Mouse (Mus musculus) liver, embryonic 13.5 days (tissue): ENCODE measurements around the gene Podxl. TPM values are rescaled to one million over a fixed set of nuclear protein-coding genes. Genes with fewer than 3 reads are reported as not detected.

Experiments used
- ATAC-seq: fragments of 200-750 bp; cut with Nextera tagmentation; 2 replicates; pipeline ENCODE4 v1.8.0; 2017; ENCODE audit warnings: low read depth, mild to moderate bottlenecking, moderate number of reproducible peaks, moderate library complexity
- DNase-seq: peaks from one replicate; pipeline ENCODE4 v3.0.0; 2022
- H3K27ac ChIP-seq: fragments of 300-500 bp; sonication (generic); 2 replicates; pipeline ENCODE4 v1.5.1; 2015; ENCODE audit warnings: moderate library complexity, mild to moderate bottlenecking, inconsistent platforms
- H3K27me3 ChIP-seq: fragments of 300-500 bp; sonication (generic); 2 replicates; pipeline ENCODE4 v1.6.1; 2015; ENCODE audit warnings: mild to moderate bottlenecking, inconsistent platforms
- H3K36me3 ChIP-seq: fragments of 300-500 bp; sonication (generic); 2 replicates; pipeline ENCODE4 v1.6.1; 2015; ENCODE audit warnings: mild to moderate bottlenecking, inconsistent platforms
- H3K4me1 ChIP-seq: fragments of 300-500 bp; sonication (generic); replicated peaks from 2 replicates; pipeline ENCODE4 v1.6.1; 2015; ENCODE audit warnings: inconsistent platforms
- H3K4me2 ChIP-seq: fragments of 300-500 bp; sonication (generic); 2 replicates; pipeline ENCODE4 v1.6.1; 2015; ENCODE audit warnings: inconsistent platforms, mild to moderate bottlenecking, moderate library complexity
- H3K4me3 ChIP-seq: fragments of 300-500 bp; sonication (generic); replicated peaks from 2 replicates; pipeline ENCODE4 v1.5.1; 2015; ENCODE audit warnings: mild to moderate bottlenecking, inconsistent platforms
- H3K9ac ChIP-seq: fragments of 300-500 bp; sonication (generic); 2 replicates; pipeline ENCODE4 v1.6.1; 2015; ENCODE audit warnings: mild to moderate bottlenecking, inconsistent platforms
- H3K9me3 ChIP-seq: fragments of 300-500 bp; sonication (generic); replicated peaks from 2 replicates; pipeline ENCODE4 v1.6.1; 2016; ENCODE audit warnings: inconsistent platforms
- WGBS: fragments of 180-500 bp; shearing (Covaris S2); methylation state at CpG from one replicate; pipeline ENCODE4 v1.1.7; 2015; ENCODE audit not compliant: insufficient replicate concordance; 5-methylcytosine and 5-hydroxymethylcytosine counted together
- polyA plus RNA-seq: library from polyadenylated mRNA; unstranded; fragments of >200 nt; fragmentation: Nextera tagmentation; extraction: Ambion mirVana; gene quantifications from 2 replicates; pipeline ENCODE4 v1.2.1, GENCODE M21; 2015

The Podxl gene
- polyA plus RNA-seq, 1 experiment from 2014 or later: 10.9 TPM

GRCm38 (mm10) chr6:31522478-31522877 is 41.3 kb downstream of the Podxl start:
- 81% methylated on average over 4 of the region's 4 CpGs for WGBS
- no peaks in the 10 kb centered on the region for H3K27me3 ChIP-seq
- DNase-seq (no peak), ATAC-seq (no peak)
- no peak overlapping the region for H3K27ac ChIP-seq
- H3K9ac ChIP-seq: no peak overlapping the region
- H3K4me2 ChIP-seq: no peak overlapping the region
- no peak overlapping the region for H3K4me3 ChIP-seq
- H3K4me1 ChIP-seq: peaks cover 32% of the 10 kb centered on the region
- H3K9me3 ChIP-seq: no peaks in the 10 kb centered on the region
- peaks cover 63% of the 10 kb centered on the region for H3K36me3 ChIP-seq

GRCm38 (mm10) chr6:31521491-31522355 is 42.1 kb downstream of the Podxl start:
- H3K27me3 ChIP-seq: no peaks in the 10 kb centered on the region
- ATAC-seq (no peak), DNase-seq (no peak)
- 79% methylated on average over 8 of the region's 8 CpGs for WGBS
- H3K27ac ChIP-seq: no peak overlapping the region
- no peak overlapping the region for H3K9ac ChIP-seq
- H3K4me2 ChIP-seq: no peak overlapping the region
- H3K9me3 ChIP-seq: no peaks in the 10 kb centered on the region
- H3K4me1 ChIP-seq: peaks cover 36% of the 10 kb centered on the region
- peaks cover 60% of the 10 kb centered on the region for H3K36me3 ChIP-seq
- no peak overlapping the region for H3K4me3 ChIP-seq

DNA sequence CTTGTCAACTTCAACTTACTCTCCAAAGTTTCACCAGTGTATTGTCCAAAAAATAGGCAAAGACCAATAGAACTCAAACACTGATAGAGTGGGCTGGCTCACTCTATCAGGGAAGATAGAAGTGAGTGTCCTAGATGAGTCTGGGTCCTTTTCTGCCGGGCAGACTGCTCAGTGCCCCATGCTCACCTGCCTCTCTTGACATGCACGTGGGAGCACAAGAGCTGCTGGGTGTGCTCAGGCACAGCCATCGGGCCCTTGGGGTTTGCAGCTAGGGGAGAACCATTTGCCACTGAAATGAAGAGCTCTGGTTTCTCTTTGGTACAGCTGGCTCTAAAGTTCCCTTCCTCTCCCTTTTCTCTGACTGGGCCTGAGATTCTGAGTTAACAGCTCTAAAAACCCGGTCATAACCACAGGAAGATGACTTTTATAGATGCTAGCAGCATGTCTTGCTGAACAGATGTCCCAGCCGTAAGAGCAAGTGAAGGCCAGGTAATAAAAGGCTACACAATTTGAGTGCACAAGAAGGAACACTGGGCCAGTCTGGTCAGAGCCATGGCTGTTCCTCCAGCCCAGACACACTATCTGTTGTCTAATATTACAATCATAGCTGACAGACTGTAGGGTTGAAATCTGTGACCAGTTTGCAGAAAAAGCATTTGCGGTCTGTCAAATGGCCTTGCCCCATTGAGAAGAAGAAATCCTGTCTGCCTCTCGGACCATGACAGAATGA is 43.1 kb downstream of the Podxl start:
- Histone ChIP-seq H3K4me1 (peaks cover 36% of the 10 kb centered on the region), H3K27ac (peak overlapping the region; percentile 35), H3K4me2 (no peak overlapping the region), H3K27me3 (no peaks in the 10 kb centered on the region), H3K9ac (no peak overlapping the region), H3K9me3 (no peaks in the 10 kb centered on the region), H3K36me3 (peaks cover 50% of the 10 kb centered on the region), H3K4me3 (no peak overlapping the region)
- WGBS: 79% methylated on average over 7 of the region's 7 CpGs
- no peak for DNase-seq
- ATAC-seq: no peak

DNA sequence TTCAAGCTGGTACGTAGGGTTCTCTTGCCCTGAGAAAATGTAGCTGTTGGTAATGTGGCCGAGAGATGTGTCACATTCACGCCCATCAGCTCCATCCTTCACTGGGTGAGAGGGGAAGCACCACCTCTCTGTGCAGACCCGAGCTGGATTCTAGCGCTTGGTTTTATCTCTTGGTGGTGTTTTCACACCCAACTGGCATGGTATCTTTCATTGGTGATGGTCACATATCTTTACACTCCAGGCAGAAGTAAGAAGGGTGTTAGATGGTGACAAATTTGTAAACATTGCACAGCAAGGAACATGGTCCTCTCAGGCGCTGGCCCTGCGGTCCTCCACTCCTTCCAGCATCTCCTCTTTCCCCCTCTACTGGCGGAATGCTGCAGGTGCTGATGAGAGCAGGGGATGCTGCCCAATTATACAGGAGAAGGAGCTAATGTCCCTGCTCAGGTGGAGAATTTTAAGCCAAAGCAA is 44.7 kb downstream of the Podxl start:
- Histone ChIP-seq H3K4me1 (peaks cover 36% of the 10 kb centered on the region), H3K36me3 (peaks cover 34% of the 10 kb centered on the region), H3K27me3 (no peaks in the 10 kb centered on the region), H3K27ac (peak overlapping the region; percentile 75), H3K9me3 (no peaks in the 10 kb centered on the region), H3K4me3 (no peak overlapping the region), H3K9ac (0 out of 2 replicates have a peak overlapping the region, but pooled peaks have one; percentile 6), H3K4me2 (peak overlapping the region; percentile 21)
- peak; percentile 57 for DNase-seq
- WGBS: 31% methylated on average over 8 of the region's 8 CpGs
- peak; percentile 91 for ATAC-seq

- no peak overlapping the region for H3K4me3 ChIP-seq
- DNase-seq: no peak
- no peaks in the 10 kb centered on the region for H3K27me3 ChIP-seq
- H3K4me1 ChIP-seq: peaks cover 41% of the 10 kb centered on the region
- H3K9me3 ChIP-seq: no peaks in the 10 kb centered on the region
- 67% methylated on average over 2 of the region's 2 CpGs for WGBS
- H3K4me2 ChIP-seq: no peak overlapping the region
- H3K36me3 ChIP-seq: peaks cover 29% of the 10 kb centered on the region
- H3K27ac ChIP-seq: peak overlapping the region; percentile 75
- H3K9ac ChIP-seq: 0 out of 2 replicates have a peak overlapping the region, but pooled peaks have one; percentile 18
- ATAC-seq: no peak
These were observed 45.5 kb downstream of the Podxl start for GRCm38 (mm10) chr6:31518338-31518698.

DNA sequence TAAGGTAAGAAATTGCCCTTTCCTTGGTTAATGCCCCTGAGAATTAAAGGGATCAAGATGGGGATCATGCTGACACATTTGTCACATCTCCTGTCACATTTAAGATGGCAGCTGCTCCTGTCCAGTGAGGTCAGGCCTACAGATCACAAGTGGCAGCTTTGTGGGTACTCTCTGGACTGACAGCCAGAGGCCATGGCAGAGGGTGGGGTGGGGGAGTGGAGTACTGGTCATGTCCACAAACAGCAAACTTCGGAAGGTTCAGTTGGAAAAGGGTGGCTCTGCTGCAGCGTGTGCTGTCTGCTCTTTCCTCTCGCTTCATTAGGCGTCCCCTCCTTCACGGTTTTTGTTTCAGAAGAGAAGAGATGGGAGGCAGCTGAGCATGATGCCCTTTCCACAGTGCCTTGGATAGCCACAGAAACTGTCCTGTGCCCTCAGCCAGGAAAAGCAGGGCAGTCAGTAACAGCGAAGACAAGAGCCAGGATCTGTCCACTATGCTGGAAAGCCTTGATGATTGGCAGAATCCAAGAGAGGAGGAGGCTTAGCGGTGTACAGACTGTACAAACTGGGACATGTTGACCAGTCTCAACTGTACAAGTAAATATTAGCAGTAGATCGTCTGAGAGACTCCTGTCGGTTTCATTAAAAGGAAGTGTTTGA is 46.0 kb downstream of the Podxl start:
- ATAC-seq: peak; percentile 30; the same call in 1 of the 2 replicates
- peak overlapping the region; percentile 75 for H3K27ac ChIP-seq

GRCm38 (mm10) chr6:31513726-31514125 is 50.1 kb downstream of the Podxl start:
- peaks cover 13% of the 10 kb centered on the region for H3K36me3 ChIP-seq
- no peak overlapping the region for H3K9ac ChIP-seq
- H3K9me3 ChIP-seq: no peaks in the 10 kb centered on the region
- H3K4me3 ChIP-seq: no peak overlapping the region
- no peak overlapping the region for H3K4me2 ChIP-seq
- 0 out of 2 replicates have a peak overlapping the region, but pooled peaks have one; percentile 53 for H3K27ac ChIP-seq
- ATAC-seq (peak; percentile 49; the same call in 1 of the 2 replicates), DNase-seq (no peak)
- H3K4me1 ChIP-seq: peaks cover 25% of the 10 kb centered on the region
- 39% methylated on average over 6 of the region's 6 CpGs for WGBS
- H3K27me3 ChIP-seq: no peaks in the 10 kb centered on the region

More for the DNA sequence above, 46.0 kb downstream of the Podxl start:
- Histone ChIP-seq H3K36me3 (peaks cover 26% of the 10 kb centered on the region), H3K4me1 (peaks cover 45% of the 10 kb centered on the region), H3K9me3 (no peaks in the 10 kb centered on the region), H3K4me2 (no peak overlapping the region), H3K4me3 (no peak overlapping the region), H3K27me3 (no peaks in the 10 kb centered on the region), H3K9ac (0 out of 2 replicates have a peak overlapping the region, but pooled peaks have one; percentile 18)
- DNase-seq: no peak
- 73% methylated on average over 9 of the region's 9 CpGs for WGBS

DNA sequence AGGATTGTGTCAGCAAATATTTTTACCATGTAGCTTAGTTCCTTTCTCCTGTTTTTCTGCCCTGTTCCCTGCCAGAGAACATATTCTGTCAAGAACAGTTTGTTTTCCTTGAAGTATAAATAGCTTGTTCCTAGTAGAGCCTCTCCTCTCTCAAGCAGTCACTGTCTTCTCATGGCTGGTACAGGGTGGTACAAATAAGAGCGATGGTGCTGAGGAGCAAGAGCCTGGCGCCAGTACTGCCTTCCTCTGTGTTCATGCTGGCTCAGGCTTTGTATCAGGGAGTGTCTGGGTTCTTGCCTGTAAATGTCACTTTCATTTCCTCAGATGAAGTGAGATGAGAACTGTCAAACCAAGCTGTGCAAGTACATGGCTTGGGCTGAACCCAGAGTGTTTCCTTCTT is 61.2 kb downstream of the Podxl start:
- Histone ChIP-seq H3K4me3 (no peak overlapping the region), H3K36me3 (peaks cover 35% of the 10 kb centered on the region), H3K4me2 (no peak overlapping the region), H3K27ac (no peak overlapping the region), H3K9me3 (no peaks in the 10 kb centered on the region), H3K27me3 (no peaks in the 10 kb centered on the region), H3K9ac (no peak overlapping the region), H3K4me1 (no peaks in the 10 kb centered on the region)
- ATAC-seq (no peak), DNase-seq (no peak)
- WGBS: 92% methylated on average over 2 of the region's 2 CpGs

DNA sequence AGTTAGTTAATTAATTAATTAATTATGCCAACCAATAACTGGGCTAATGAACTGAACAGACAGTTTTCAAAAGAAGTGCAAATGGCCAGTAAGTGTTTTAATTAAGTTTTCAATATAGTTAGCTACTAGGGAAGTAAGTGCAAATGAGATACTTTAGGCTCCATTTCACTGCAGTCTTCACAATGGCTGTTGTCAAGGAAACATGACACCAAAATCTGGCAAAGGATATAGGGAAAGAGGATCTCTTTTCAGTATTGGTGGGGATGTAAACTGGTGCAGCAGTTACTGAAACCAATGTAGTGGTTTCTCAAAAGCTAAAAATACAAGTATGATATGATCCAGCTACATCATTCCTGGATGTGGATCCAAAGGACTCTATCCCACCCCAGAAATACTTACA is 63.1 kb downstream of the Podxl start:
- Histone ChIP-seq H3K4me2 (no peak overlapping the region), H3K4me3 (no peak overlapping the region), H3K4me1 (no peaks in the 10 kb centered on the region), H3K36me3 (peaks cover 46% of the 10 kb centered on the region), H3K9ac (no peak overlapping the region), H3K27ac (no peak overlapping the region), H3K27me3 (no peaks in the 10 kb centered on the region), H3K9me3 (no peaks in the 10 kb centered on the region)
- no peak for DNase-seq
- no peak for ATAC-seq

- WGBS: 77% methylated on average over 2 of the region's 2 CpGs
- no peaks in the 10 kb centered on the region for H3K4me1 ChIP-seq
- no peak overlapping the region for H3K9ac ChIP-seq
- DNase-seq: no peak
- H3K4me2 ChIP-seq: no peak overlapping the region
- no peak overlapping the region for H3K27ac ChIP-seq
- ATAC-seq: no peak
- no peaks in the 10 kb centered on the region for H3K27me3 ChIP-seq
- no peaks in the 10 kb centered on the region for H3K9me3 ChIP-seq
- H3K36me3 ChIP-seq: peaks cover 47% of the 10 kb centered on the region
- no peak overlapping the region for H3K4me3 ChIP-seq
These were observed 63.5 kb downstream of the Podxl start for GRCm38 (mm10) chr6:31500260-31500659.

DNA sequence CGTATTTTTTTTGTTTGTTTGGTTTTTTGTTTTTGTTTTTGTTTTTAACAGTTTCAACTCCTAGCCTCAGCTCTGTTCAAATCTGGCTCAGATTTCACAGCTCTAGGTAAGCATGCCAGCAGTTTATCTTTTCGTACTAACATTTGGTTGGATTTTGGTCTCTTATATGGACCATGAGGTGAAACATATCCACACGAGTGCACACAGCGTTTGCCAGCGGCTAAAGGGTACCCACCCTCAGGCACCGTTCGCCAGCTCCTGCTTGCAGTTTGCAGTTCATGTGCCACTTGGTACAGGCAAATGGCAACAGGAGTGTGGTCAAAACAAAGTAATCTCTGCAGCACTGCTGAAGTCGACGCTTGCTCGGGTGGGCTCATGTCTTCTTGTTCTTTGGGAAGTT is 63.9 kb downstream of the Podxl start:
- H3K27ac ChIP-seq: no peak overlapping the region
- no peak overlapping the region for H3K9ac ChIP-seq
- DNase-seq (no peak), ATAC-seq (no peak)
- WGBS: 92% methylated on average over 10 of the region's 10 CpGs
- H3K27me3 ChIP-seq: no peaks in the 10 kb centered on the region
- peaks cover 48% of the 10 kb centered on the region for H3K36me3 ChIP-seq
- no peaks in the 10 kb centered on the region for H3K4me1 ChIP-seq
- no peak overlapping the region for H3K4me2 ChIP-seq
- no peak overlapping the region for H3K4me3 ChIP-seq
- H3K9me3 ChIP-seq: no peaks in the 10 kb centered on the region
